Mouse (Mus musculus): ENCODE data around the gene Rfx7. TPM values are rescaled to one million over a fixed set of nuclear protein-coding genes. Genes with fewer than 3 reads are reported as not detected.
"Not testable (repeated sequence)": the region's sequence is repeated elsewhere in the genome, so short reads cannot be mapped to it uniquely, and the experiment has no call there.

The Rfx7 gene
- polyA plus RNA-seq, 1 experiment from 2014 or later, result 12.4 TPM

DNA sequence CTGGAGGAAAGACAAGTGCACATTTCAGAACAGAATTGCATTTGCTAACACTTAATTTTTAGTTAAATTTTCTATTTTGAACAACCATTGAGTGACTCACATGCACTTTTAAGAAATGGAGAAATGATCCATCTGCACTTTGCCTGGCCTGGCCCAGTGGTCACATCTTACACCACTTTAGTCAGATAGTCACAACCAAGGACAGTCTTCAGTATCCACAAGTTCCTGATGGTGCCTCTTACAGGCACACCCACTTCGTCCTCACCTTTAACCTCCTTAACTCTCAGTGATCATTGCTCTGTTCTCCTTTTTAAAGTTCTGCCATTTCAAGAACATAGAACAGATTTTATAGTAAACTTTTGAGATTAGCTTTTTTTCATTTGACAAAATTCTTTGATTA lies 26.7 kb downstream of the Rfx7 start:
- H3K9ac ChIP-seq (replicated peaks), result no peak overlapping the region
- 0 out of 2 replicates have a peak, but pooled peaks cover 3% of the 10 kb centered on the region for H3K36me3 ChIP-seq
- no peak overlapping the region for H3K4me3 ChIP-seq (replicated peaks)
- H3K9me3 ChIP-seq, result no peaks in the 10 kb centered on the region
- H3K4me1 ChIP-seq (replicated peaks), result no peaks in the 10 kb centered on the region
- ATAC-seq (ENCODE audit: insufficient number of reproducible peaks, insufficient read depth, low FRiP score, low TSS enrichment, low read depth), result no peak
- no peak overlapping the region for H3K4me2 ChIP-seq
- 78% methylated on average over 1 of the region's 1 CpGs for WGBS
- no peaks in the 10 kb centered on the region for H3K27me3 ChIP-seq
- no peak overlapping the region for H3K27ac ChIP-seq

DNA sequence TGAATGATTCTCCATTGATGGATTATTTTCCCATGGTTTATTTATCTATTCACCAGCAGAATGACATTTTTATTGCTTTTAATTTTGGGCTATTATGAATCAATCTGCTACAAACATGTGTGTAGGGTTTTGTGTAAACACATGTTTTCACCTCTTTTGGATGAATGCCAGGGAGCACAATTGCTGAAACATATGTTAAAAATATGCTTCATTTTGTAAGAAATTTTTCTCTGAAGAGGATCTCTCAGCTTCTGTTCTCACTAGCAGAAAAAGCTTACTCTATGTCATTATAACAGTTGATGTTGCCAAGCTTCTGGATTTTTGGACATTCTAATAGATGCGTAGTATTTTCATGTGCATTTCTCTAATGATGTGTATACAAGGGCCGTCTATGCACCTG lies 28.3 kb downstream of the Rfx7 start:
- Histone ChIP-seq H3K27ac (no peak overlapping the region), H3K4me1 (replicated peaks) (no peaks in the 10 kb centered on the region), H3K4me3 (replicated peaks) (no peak overlapping the region), H3K9ac (replicated peaks) (no peak overlapping the region), H3K27me3 (no peaks in the 10 kb centered on the region), H3K9me3 (no peaks in the 10 kb centered on the region), H3K36me3 (no peaks in the 10 kb centered on the region), H3K4me2 (no peak overlapping the region)
- ATAC-seq (ENCODE audit: insufficient number of reproducible peaks, insufficient read depth, low FRiP score, low TSS enrichment, low read depth), result no peak
- 97% methylated on average over 2 of the region's 2 CpGs for WGBS

DNA sequence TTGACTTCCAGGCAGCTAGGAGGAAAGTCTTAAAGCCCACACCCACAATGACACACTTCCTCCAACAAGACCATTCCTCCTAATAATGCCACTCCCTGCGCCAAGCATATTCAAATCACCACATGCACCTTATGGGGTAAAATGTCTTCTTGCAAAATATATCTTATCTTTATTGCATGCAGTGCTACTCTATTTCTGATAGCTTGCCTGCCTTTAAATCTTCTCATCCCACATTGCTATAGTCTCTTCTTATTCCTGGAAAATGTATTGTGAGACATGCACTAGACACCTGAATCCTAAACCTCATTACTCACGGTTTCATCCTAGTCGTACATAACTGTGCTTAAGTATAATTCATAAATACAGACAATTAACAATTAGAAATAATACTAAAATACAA lies 31.2 kb downstream of the Rfx7 start:
- no peaks in the 10 kb centered on the region for H3K9me3 ChIP-seq
- no peaks in the 10 kb centered on the region; the same call in 1 of the 2 replicates for H3K36me3 ChIP-seq
- no peak overlapping the region for H3K9ac ChIP-seq (replicated peaks)
- no peak for ATAC-seq (ENCODE audit: insufficient number of reproducible peaks, insufficient read depth, low FRiP score, low TSS enrichment, low read depth)
- 94% methylated on average over 3 of the region's 3 CpGs for WGBS
- H3K27ac ChIP-seq, result no peak overlapping the region
- no peaks in the 10 kb centered on the region for H3K4me1 ChIP-seq (replicated peaks)
- no peaks in the 10 kb centered on the region for H3K27me3 ChIP-seq
- no peak overlapping the region for H3K4me2 ChIP-seq
- no peak overlapping the region for H3K4me3 ChIP-seq (replicated peaks)

DNA sequence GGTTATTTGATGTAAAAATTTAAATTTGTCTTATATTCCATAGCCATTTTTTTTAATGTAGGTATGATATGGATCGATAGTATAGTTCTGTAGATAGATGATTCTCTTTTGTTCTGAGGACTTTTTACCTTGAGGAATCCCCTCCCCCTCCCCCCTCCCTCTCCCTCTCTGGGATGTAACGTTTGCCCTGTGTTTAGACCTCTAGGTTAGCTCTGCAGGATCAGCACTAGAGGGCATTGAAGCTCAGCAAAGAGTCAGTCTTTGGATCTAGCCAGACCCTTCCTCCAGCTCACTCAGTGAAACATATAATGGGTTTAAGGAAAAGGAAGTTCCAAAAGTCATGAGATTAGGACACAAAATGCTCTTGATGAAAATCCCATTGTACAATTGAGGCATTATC lies 35.1 kb downstream of the Rfx7 start:
- 43% methylated on average over 2 of the region's 2 CpGs for WGBS
- Histone ChIP-seq H3K4me1 (replicated peaks) (no peaks in the 10 kb centered on the region), H3K9me3 (no peaks in the 10 kb centered on the region; the same call in 1 of the 2 replicates), H3K4me2 (no peak overlapping the region), H3K9ac (replicated peaks) (no peak overlapping the region), H3K4me3 (replicated peaks) (no peak overlapping the region), H3K36me3 (no peaks in the 10 kb centered on the region; the same call in 1 of the 2 replicates), H3K27ac (no peak overlapping the region), H3K27me3 (no peaks in the 10 kb centered on the region)
- no peak for ATAC-seq (ENCODE audit: insufficient number of reproducible peaks, insufficient read depth, low FRiP score, low TSS enrichment, low read depth)

DNA sequence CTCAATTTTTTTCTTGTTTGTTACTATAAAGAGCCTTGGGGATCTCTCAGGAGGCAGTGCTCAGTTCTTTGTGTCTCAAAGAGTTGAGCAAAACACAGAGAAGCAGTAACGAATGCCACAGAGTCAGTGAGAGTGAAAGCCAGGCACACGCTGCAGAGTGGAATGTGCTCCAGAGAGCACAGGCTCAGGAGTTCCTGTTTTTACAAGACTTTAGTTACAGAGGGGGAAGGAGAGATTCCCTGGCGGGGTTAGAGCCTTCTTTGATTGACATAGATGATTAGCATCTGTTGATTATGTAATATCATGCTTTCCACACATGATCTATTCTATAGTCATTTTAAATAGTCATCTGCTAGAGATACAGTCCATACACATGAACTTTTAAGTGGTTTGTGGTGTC lies 48.2 kb downstream of the Rfx7 start:
- Histone ChIP-seq H3K4me1 (replicated peaks) (peaks cover 8% of the 10 kb centered on the region), H3K9me3 (no peaks in the 10 kb centered on the region), H3K27me3 (no peaks in the 10 kb centered on the region), H3K9ac (replicated peaks) (no peak overlapping the region), H3K27ac (0 out of 2 replicates have a peak overlapping the region, but pooled peaks have one; percentile 13), H3K36me3 (peaks cover 4% of the 10 kb centered on the region; the same call in 1 of the 2 replicates), H3K4me2 (no peak overlapping the region), H3K4me3 (replicated peaks) (no peak overlapping the region)
- WGBS, result 18% methylated on average over 3 of the region's 3 CpGs
- ATAC-seq (ENCODE audit: insufficient number of reproducible peaks, insufficient read depth, low FRiP score, low TSS enrichment, low read depth), result no peak

DNA sequence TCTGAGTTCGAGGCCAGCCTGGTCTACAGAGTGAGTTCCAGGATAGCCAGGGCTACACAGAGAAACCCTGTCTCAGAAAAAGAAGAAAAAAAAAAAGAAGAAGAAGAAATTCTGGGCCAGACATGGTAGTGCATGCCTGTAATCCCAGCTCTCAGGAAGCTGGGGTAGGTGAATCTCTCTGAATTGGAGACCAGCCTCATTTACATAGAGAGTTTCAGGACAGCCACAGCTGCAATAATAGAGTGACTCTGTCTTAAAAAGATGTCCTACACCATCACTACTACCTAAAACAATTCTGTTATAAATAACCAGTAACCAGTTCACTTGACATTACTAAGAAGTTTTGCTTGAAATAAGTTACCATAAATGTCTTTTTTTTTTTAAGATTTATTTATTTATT lies 58.8 kb downstream of the Rfx7 start:
- no peaks in the 10 kb centered on the region for H3K4me1 ChIP-seq (replicated peaks)
- no peak overlapping the region for H3K4me3 ChIP-seq (replicated peaks)
- no peak overlapping the region for H3K4me2 ChIP-seq
- H3K27me3 ChIP-seq, result no peaks in the 10 kb centered on the region
- ATAC-seq (ENCODE audit: insufficient number of reproducible peaks, insufficient read depth, low FRiP score, low TSS enrichment, low read depth), result no peak
- H3K27ac ChIP-seq, result no peak overlapping the region
- H3K36me3 ChIP-seq, result peaks cover 8% of the 10 kb centered on the region; the same call in 1 of the 2 replicates
- WGBS, result 100% methylated on average over 1 of the region's 1 CpGs
- H3K9ac ChIP-seq (replicated peaks), result no peak overlapping the region
- no peaks in the 10 kb centered on the region for H3K9me3 ChIP-seq

DNA sequence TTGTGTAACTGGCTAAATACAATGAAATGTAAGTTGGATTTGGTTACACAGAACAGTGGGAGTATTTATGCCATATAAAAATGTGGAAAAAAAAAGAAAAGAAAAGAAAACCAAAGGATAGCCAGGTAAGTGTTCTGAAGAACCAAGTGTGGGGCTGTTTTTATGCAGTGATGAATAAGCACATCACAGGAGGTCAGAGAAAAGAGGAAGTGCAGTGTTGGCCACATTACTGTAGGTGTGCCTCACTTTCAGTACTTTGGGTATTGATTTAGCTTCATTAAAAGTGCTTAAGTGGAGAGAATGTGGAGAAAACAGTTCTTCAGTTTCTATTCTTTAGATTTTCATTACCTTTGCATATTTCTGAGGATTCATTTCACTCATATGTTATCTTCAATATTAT lies 60.0 kb downstream of the Rfx7 start:
- Histone ChIP-seq H3K9me3 (no peaks in the 10 kb centered on the region), H3K4me2 (no peak overlapping the region), H3K9ac (replicated peaks) (no peak overlapping the region), H3K4me3 (replicated peaks) (no peak overlapping the region), H3K36me3 (peaks cover 8% of the 10 kb centered on the region; the same call in 1 of the 2 replicates), H3K27me3 (no peaks in the 10 kb centered on the region), H3K4me1 (replicated peaks) (no peaks in the 10 kb centered on the region), H3K27ac (no peak overlapping the region)
- no peak for ATAC-seq (ENCODE audit: insufficient number of reproducible peaks, insufficient read depth, low FRiP score, low TSS enrichment, low read depth)

DNA sequence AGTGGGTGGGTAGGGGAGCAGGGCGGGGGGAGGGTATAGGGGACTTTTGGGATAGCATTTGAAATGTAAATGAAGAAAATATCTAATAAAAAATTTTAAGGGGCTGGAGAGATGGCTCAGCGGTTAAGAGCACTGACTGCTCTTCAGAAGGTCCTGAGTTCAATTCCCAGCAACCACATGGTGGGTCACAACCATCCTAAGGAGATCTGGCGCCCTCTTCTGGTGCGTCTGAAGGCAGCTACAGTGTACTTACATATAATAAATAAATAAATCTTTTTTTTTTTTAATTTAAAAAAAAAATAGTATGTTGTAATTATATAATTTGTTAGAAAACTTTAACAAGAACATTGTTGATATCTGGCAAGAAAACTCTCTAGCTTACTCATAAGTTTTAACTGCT lies 62.6 kb downstream of the Rfx7 start:
- H3K9me3 ChIP-seq; H3K4me2 ChIP-seq; H3K27me3 ChIP-seq; H3K9ac ChIP-seq (replicated peaks); H3K27ac ChIP-seq; H3K4me1 ChIP-seq (replicated peaks); H3K4me3 ChIP-seq (replicated peaks); ATAC-seq (ENCODE audit: insufficient number of reproducible peaks, insufficient read depth, low FRiP score, low TSS enrichment, low read depth): not testable (repeated sequence)
- WGBS, result 79% methylated on average over 4 of the region's 4 CpGs
- H3K36me3 ChIP-seq, result peaks cover 12% of the 10 kb centered on the region; the same call in 1 of the 2 replicates

DNA sequence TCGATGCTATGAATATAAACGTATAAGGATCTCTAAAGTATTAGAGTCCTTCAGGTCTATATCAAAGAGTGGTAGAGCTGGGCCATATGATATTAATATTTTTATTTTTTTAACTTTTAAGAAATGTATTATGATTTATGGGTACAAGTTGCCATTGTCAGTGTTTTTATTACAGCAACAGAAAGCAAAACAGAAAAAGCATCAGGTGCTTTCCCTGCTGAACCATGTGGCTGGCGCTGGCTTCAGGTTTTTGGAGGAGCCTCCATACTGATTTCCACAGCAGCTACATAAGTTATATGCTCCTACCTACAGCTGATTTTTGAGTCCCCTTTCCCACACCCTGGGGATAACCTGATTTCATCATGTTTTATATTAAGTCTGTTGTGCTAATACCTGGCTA lies 68.1 kb downstream of the Rfx7 start:
- Histone ChIP-seq H3K4me2 (no peak overlapping the region), H3K9ac (replicated peaks) (no peak overlapping the region), H3K36me3 (peaks cover 14% of the 10 kb centered on the region), H3K4me3 (replicated peaks) (no peak overlapping the region), H3K9me3 (no peaks in the 10 kb centered on the region), H3K27me3 (no peaks in the 10 kb centered on the region), H3K4me1 (replicated peaks) (no peaks in the 10 kb centered on the region), H3K27ac (no peak overlapping the region)
- no peak for ATAC-seq (ENCODE audit: insufficient number of reproducible peaks, insufficient read depth, low FRiP score, low TSS enrichment, low read depth)
- 91% methylated on average over 3 of the region's 3 CpGs for WGBS

DNA sequence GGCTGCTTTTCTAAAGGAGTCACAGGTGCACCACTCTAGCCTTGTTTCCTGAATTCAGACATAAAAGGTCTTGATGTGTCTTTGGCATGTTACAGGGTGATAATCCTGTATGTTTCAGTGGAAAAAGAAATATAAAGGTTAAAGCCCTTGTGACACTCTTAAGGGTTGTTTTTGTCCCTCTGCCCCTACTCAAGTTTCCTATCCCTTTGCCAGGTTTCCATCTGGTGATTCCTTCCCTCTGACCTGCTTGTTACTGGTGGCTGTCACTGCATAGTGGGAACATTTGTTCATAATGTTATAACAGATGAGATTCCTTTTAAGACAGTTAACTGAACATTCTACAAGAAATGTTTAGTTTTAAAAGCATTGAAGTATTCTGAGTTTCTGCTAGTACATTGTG lies 77.7 kb downstream of the Rfx7 start:
- no peaks in the 10 kb centered on the region for H3K4me1 ChIP-seq (replicated peaks)
- H3K36me3 ChIP-seq, result peaks cover 29% of the 10 kb centered on the region
- no peak for ATAC-seq (ENCODE audit: insufficient number of reproducible peaks, insufficient read depth, low FRiP score, low TSS enrichment, low read depth)
- H3K27me3 ChIP-seq, result no peaks in the 10 kb centered on the region
- no peak overlapping the region for H3K27ac ChIP-seq
- H3K4me3 ChIP-seq (replicated peaks), result no peak overlapping the region
- H3K4me2 ChIP-seq, result no peak overlapping the region
- no peak overlapping the region for H3K9ac ChIP-seq (replicated peaks)
- no peaks in the 10 kb centered on the region for H3K9me3 ChIP-seq

DNA sequence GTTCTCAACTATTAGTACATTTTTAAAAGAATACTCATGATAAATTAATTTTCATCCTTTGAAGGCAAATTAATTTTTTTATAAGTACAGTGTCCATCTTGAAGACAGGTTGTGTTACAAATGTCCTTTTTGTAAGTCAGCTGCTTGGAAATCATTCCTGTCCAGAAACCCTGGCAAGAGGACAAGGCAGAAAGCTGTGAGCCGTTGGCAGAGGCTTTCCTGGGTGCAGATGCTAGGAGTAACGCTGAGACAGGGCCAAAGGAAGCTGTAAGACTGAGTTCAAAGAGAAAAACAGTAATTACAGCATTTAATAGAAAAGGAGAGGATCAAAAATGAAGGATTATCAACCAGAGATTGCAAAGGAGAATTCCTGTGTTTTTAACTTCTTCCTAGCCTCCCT lies 81.8 kb downstream of the Rfx7 start:
- Histone ChIP-seq H3K27ac (0 out of 2 replicates have a peak overlapping the region, but pooled peaks have one; percentile 12), H3K4me1 (replicated peaks) (no peaks in the 10 kb centered on the region), H3K9me3 (no peaks in the 10 kb centered on the region), H3K36me3 (peaks cover 49% of the 10 kb centered on the region), H3K9ac (replicated peaks) (no peak overlapping the region), H3K27me3 (no peaks in the 10 kb centered on the region), H3K4me3 (replicated peaks) (no peak overlapping the region), H3K4me2 (no peak overlapping the region)
- ATAC-seq (ENCODE audit: insufficient number of reproducible peaks, insufficient read depth, low FRiP score, low TSS enrichment, low read depth), result no peak
- WGBS, result 73% methylated on average over 2 of the region's 2 CpGs

DNA sequence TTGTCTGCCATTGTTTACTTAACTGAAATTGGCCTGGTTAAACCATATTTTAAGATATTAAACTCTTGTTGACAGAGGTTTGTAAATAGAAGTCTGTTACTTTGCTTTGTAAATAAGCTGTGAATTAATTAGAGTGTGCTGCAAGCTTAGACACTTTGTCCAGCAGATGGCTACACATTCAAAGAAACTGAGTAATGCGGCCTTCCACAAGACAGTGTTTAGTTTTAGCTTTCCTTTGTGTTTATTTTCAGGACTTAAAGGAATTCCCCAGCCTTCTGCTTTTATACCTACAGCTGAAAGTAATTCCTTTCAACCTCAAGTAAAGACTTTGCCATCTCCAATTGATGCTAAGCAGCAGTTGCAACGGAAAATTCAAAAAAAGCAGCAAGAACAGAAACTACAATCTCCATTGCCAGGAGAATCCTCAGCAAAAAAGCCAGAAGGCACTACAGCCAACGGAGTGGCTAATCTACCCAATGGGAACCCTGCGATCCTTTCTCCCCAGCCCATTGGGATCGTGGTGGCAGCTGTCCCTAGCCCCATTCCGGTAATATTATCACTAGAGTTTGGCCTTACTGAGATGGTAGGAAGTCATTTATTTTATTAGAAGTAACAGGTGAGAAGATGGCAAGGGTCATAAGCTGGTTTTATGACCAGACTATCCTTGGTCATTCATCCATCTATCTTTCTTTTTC lies 82.9 kb downstream of the Rfx7 start:
- H3K27me3 ChIP-seq, result no peaks in the 10 kb centered on the region
- WGBS, result 85% methylated on average over 6 of the region's 6 CpGs
- H3K4me3 ChIP-seq (replicated peaks), result no peak overlapping the region
- 0 out of 2 replicates have a peak overlapping the region, but pooled peaks have one; percentile 12 for H3K27ac ChIP-seq
- H3K36me3 ChIP-seq, result peaks cover 55% of the 10 kb centered on the region
- H3K4me1 ChIP-seq (replicated peaks), result no peaks in the 10 kb centered on the region
- no peak for ATAC-seq (ENCODE audit: insufficient number of reproducible peaks, insufficient read depth, low FRiP score, low TSS enrichment, low read depth)
- no peak overlapping the region for H3K9ac ChIP-seq (replicated peaks)
- H3K9me3 ChIP-seq, result no peaks in the 10 kb centered on the region
- H3K4me2 ChIP-seq, result no peak overlapping the region
